Mouse (Mus musculus) stomach, postnatal 0 days (tissue): ENCODE measurements around the gene Tshz2. TPM values are rescaled to one million over a fixed set of nuclear protein-coding genes. Genes with fewer than 3 reads are reported as not detected.

Source experiments
- ATAC-seq: fragments of 200-750 bp; cut with Nextera tagmentation; 2 replicates; pipeline ENCODE4 v1.8.0; 2017; ENCODE audit not compliant: low FRiP score, low TSS enrichment
- DNase-seq: peaks from one replicate; pipeline ENCODE4 v3.0.0-alpha.2; 2016; ENCODE audit warnings: low spot score
- H3K27ac ChIP-seq: fragments of 300-500 bp; sonication (generic); replicated peaks from 2 replicates; pipeline ENCODE4 v1.5.1; 2014; ENCODE audit warnings: mild to moderate bottlenecking, control low read depth
- H3K27me3 ChIP-seq: fragments of 300-500 bp; sonication (generic); 2 replicates; pipeline ENCODE4 v1.6.1; 2014; ENCODE audit warnings: low read length; ENCODE audit not compliant: control insufficient read depth, insufficient read depth
- H3K36me3 ChIP-seq: fragments of 300-500 bp; sonication (generic); 2 replicates; pipeline ENCODE4 v1.6.1; 2014; ENCODE audit warnings: low read length, mixed read lengths; ENCODE audit not compliant: control insufficient read depth, insufficient read depth
- H3K4me1 ChIP-seq: fragments of 300-500 bp; sonication (generic); replicated peaks from 2 replicates; pipeline ENCODE4 v1.6.1; 2014; ENCODE audit warnings: antibody characterized with exemption; ENCODE audit not compliant: control insufficient read depth, insufficient read depth
- H3K4me2 ChIP-seq: fragments of 300-500 bp; sonication (generic); replicated peaks from 2 replicates; pipeline ENCODE4 v1.6.1; 2014; ENCODE audit warnings: low read depth, mild to moderate bottlenecking, control low read depth, moderate library complexity
- H3K4me3 ChIP-seq: fragments of 300-500 bp; sonication (generic); 2 replicates; pipeline ENCODE4 v1.5.1; 2014; ENCODE audit warnings: low read depth, low read length, control low read depth
- H3K9ac ChIP-seq: fragments of 300-500 bp; sonication (generic); 2 replicates; pipeline ENCODE4 v1.6.1; 2014; ENCODE audit warnings: mild to moderate bottlenecking, low read length, control low read depth, mixed read lengths
- H3K9me3 ChIP-seq: fragments of 300-500 bp; sonication (generic); 2 replicates; pipeline ENCODE4 v1.6.1; 2016; ENCODE audit warnings: low read length; ENCODE audit not compliant: control insufficient read depth
- CTCF ChIP-seq: IDR thresholded peaks from 2 replicates; pipeline ENCODE4 v1.5.1; 2016; ENCODE audit warnings: antibody characterized with exemption, low read depth, mild to moderate bottlenecking, moderate library complexity
- EP300 ChIP-seq: optimal IDR thresholded peaks from 2 replicates; pipeline ENCODE3; 2016; ENCODE audit warnings: antibody characterized with exemption
- WGBS: fragments of 180-500 bp; shearing (Covaris S2); extraction: QIAGEN DNeasy Blood & Tissue Kit; methylation state at CpG from one replicate; pipeline ENCODE4 v1.1.7; 2014; 5-methylcytosine and 5-hydroxymethylcytosine counted together
- polyA plus RNA-seq: library from polyadenylated mRNA; unstranded; fragments of >200 nt; fragmentation: Nextera tagmentation; extraction: Ambion mirVana; gene quantifications from 2 replicates; pipeline ENCODE4 v1.2.1, GENCODE M21; 2015

The Tshz2 gene
- polyA plus RNA-seq, 1 experiment from 2014 or later = 6.7 TPM

GRCm38 (mm10) chr2:170104396-170104795 lies 471.6 kb downstream of the Tshz2 start:
- no peak for DNase-seq
- Histone ChIP-seq H3K4me2 (no peak overlapping the region), H3K9me3 (no peaks in the 10 kb centered on the region), H3K27ac (no peak overlapping the region), H3K4me1 (no peaks in the 10 kb centered on the region), H3K36me3 (no peaks in the 10 kb centered on the region), H3K27me3 (no peaks in the 10 kb centered on the region), H3K9ac (no peak overlapping the region), H3K4me3 (no peak overlapping the region)
- no peak for TF ChIP-seq CTCF
- no peak for TF ChIP-seq EP300
- WGBS = 79% methylated on average over 6 of the region's 6 CpGs
- no peak for ATAC-seq

GRCm38 (mm10) chr2:170106000-170106399 lies 473.2 kb downstream of the Tshz2 start:
- WGBS = 57% methylated on average over 9 of the region's 9 CpGs
- H3K27ac ChIP-seq = no peak overlapping the region
- no peak overlapping the region for H3K4me3 ChIP-seq
- H3K9me3 ChIP-seq = no peaks in the 10 kb centered on the region
- H3K9ac ChIP-seq = no peak overlapping the region
- no peaks in the 10 kb centered on the region for H3K4me1 ChIP-seq
- no peaks in the 10 kb centered on the region for H3K27me3 ChIP-seq
- ATAC-seq (no peak), DNase-seq (no peak)
- H3K4me2 ChIP-seq = no peak overlapping the region
- TF ChIP-seq CTCF (no peak), EP300 (no peak)
- no peaks in the 10 kb centered on the region; the same call in 1 of the 2 replicates for H3K36me3 ChIP-seq

DNA sequence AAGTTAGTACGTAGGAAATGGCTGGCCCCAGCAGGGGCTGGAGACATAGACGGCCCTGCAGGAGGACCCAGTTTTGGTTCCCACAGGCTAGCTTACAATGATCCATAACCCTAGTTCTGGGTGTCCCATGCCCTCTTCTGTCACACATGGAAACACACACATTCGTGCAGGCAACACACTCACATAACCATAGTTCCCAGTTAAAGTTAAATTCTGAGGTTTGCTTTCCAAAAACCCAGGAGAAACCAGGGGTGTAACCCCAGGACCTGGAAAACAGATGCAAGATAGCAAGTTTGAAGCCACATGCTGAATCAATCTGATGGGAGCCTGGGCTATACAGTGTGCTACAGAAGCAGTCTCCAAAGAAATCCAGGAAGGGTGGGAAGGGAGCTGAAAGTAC lies 475.0 kb downstream of the Tshz2 start:
- Histone ChIP-seq H3K27ac (no peak overlapping the region), H3K4me2 (no peak overlapping the region), H3K27me3 (no peaks in the 10 kb centered on the region), H3K9ac (no peak overlapping the region), H3K36me3 (peaks cover 2% of the 10 kb centered on the region; the same call in 1 of the 2 replicates), H3K9me3 (no peaks in the 10 kb centered on the region), H3K4me1 (no peaks in the 10 kb centered on the region), H3K4me3 (no peak overlapping the region)
- WGBS = 83% methylated on average over 3 of the region's 3 CpGs
- ATAC-seq (no peak), DNase-seq (no peak)
- no peak for TF ChIP-seq EP300
- TF ChIP-seq CTCF = no peak

- H3K9me3 ChIP-seq = no peaks in the 10 kb centered on the region
- 44% methylated on average over 5 of the region's 5 CpGs for WGBS
- no peak for TF ChIP-seq EP300
- TF ChIP-seq CTCF = no peak
- no peak overlapping the region for H3K27ac ChIP-seq
- no peaks in the 10 kb centered on the region for H3K4me1 ChIP-seq
- no peak overlapping the region for H3K4me3 ChIP-seq
- no peaks in the 10 kb centered on the region for H3K27me3 ChIP-seq
- H3K9ac ChIP-seq = no peak overlapping the region
- ATAC-seq (no peak), DNase-seq (no peak)
- H3K4me2 ChIP-seq = no peak overlapping the region
- H3K36me3 ChIP-seq = peaks cover 8% of the 10 kb centered on the region
Measured at GRCm38 (mm10) chr2:170109528-170109927, 476.7 kb downstream of the Tshz2 start.

DNA sequence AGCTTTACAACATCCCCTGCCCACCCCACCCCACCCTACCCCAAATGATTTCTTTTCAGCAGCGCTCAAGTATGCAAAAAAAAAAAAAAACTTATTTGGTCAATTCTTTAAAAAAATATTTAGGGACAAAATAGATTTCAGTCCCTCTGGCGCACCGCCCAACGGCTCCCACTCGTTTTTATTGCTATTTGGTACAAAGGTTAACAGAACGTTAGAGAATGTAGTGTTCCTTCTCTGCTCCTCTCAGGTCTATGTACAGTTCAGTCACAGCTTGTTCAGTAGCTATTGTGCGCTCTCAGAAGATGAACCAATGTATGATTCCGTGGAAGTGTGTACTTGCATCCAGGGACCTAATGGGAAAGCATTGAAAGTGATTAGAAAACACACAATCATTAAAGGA lies 477.5 kb downstream of the Tshz2 start:
- Histone ChIP-seq H3K27me3 (no peaks in the 10 kb centered on the region), H3K9me3 (no peaks in the 10 kb centered on the region), H3K27ac (no peak overlapping the region), H3K9ac (no peak overlapping the region), H3K36me3 (peaks cover 10% of the 10 kb centered on the region), H3K4me3 (no peak overlapping the region), H3K4me2 (no peak overlapping the region), H3K4me1 (no peaks in the 10 kb centered on the region)
- WGBS = 66% methylated on average over 8 of the region's 8 CpGs
- no peak for DNase-seq
- TF ChIP-seq EP300 (no peak), CTCF (no peak)
- no peak for ATAC-seq

GRCm38 (mm10) chr2:170116704-170117281 lies 484.0 kb downstream of the Tshz2 start:
- no peak overlapping the region for H3K9ac ChIP-seq
- no peaks in the 10 kb centered on the region for H3K27me3 ChIP-seq
- peak; percentile 43; the same call in 1 of the 2 replicates for ATAC-seq
- peaks cover 30% of the 10 kb centered on the region for H3K36me3 ChIP-seq
- DNase-seq = peak; percentile 66
- 27% methylated on average over 4 of the region's 4 CpGs for WGBS
- no peak overlapping the region for H3K4me3 ChIP-seq
- H3K4me2 ChIP-seq = no peak overlapping the region
- H3K9me3 ChIP-seq = no peaks in the 10 kb centered on the region
- H3K27ac ChIP-seq = peak overlapping the region; percentile 24; the same call in 1 of the 2 replicates
- no peaks in the 10 kb centered on the region for H3K4me1 ChIP-seq
- TF ChIP-seq CTCF (peak; percentile 93), EP300 (no peak)
